ENCODE assay signal across 8 mouse cellular contexts in the genomic region with DNA sequence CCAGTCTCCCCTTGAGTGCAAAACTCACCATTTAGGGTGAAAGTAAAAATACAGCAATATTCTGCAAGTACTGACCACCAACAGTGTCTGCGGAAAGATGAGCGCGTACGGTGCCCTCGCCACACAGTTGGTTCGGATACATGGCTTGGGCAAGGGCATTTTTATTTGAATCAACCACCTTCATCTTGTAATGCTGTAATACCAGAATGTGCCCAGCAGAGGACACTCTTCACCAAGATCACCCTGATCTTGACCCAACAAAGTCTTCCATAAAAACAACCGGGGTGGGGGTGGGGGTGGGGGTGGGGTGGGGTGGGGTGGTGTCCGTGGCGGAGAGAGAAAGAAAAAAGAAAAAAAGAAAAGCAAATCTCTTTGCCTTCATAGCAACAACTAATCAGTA.
DNase-seq lines count a peak whose midpoint lies in the region.

No protein-coding gene starts in this region.

- H3K9me3 ChIP-seq in embryonic facial prominence, embryonic 10.5 days = no peaks in the 10 kb centered on the region

- peak; percentile 23 to 77 for DNase-seq in adrenal gland, adult (ENCODE audit: inconsistent age in 2 of 2, low spot score in 1 of 2)
- no peak for DNase-seq in adrenal gland, postnatal 4 days (ENCODE audit: low spot score in 2 of 2)
- peak; percentile 12 for DNase-seq in layer of hippocampus, adult 11-12 months (ENCODE audit: low spot score)
- DNase-seq in layer of hippocampus, postnatal 36 days = no peak
- peak; percentile 81 for DNase-seq in ZHBTc4 (ENCODE audit: low read depth, low spot score)
- peak; percentile 11 for DNase-seq in embryonic facial prominence, embryonic 10.5 days (ENCODE audit: low spot score)
- DNase-seq in lung, postnatal 25 days (ENCODE audit: low spot score) = peak; percentile 33
- no peak for DNase-seq in spleen, adult 18-20 months

- H3K36me3 ChIP-seq in embryonic facial prominence, embryonic 10.5 days (replicated peaks) = no peaks in the 10 kb centered on the region

- no peak overlapping the region for H3K4me3 ChIP-seq in embryonic facial prominence, embryonic 10.5 days

- no peaks in the 10 kb centered on the region for H3K27me3 ChIP-seq in embryonic facial prominence, embryonic 10.5 days (replicated peaks; ENCODE audit: low read depth, poor library complexity, severe bottlenecking)

- no peak overlapping the region for H3K27ac ChIP-seq in embryonic facial prominence, embryonic 10.5 days (replicated peaks)

- WGBS in embryonic facial prominence, embryonic 10.5 days = 59% methylated on average over 9 of the region's 9 CpGs

- no peaks in the 10 kb centered on the region for H3K4me1 ChIP-seq in embryonic facial prominence, embryonic 10.5 days

Comparison
In these comparisons a context has a peak if more than half of its experiments do, and no peak if none do; other contexts are left out.
1. DNase-seq: peak in adrenal gland, adult (2 of 2), layer of hippocampus, adult 11-12 months (single experiment), ZHBTc4 (single experiment), embryonic facial prominence, embryonic 10.5 days (single experiment) and lung, postnatal 25 days (single experiment); none in adrenal gland, postnatal 4 days (0 of 2), layer of hippocampus, postnatal 36 days (0 of 2) and spleen, adult 18-20 months (0 of 2).